Mouse (Mus musculus) stomach, embryonic 15.5 days (tissue): Measurements from ENCODE around the gene Slc4a5. TPM values are rescaled to one million over a fixed set of nuclear protein-coding genes. Genes with fewer than 3 reads are reported as not detected.
"Not testable (repeated sequence)": the region's sequence is repeated elsewhere in the genome, so short reads cannot be mapped to it uniquely, and the experiment has no call there.

Experiments used
- ATAC-seq: fragments of 200-750 bp; cut with Nextera tagmentation; 2 replicates; pipeline ENCODE4 v1.8.0; 2017; ENCODE audit warnings: low read depth, moderate number of reproducible peaks, moderate TSS enrichment; ENCODE audit not compliant: insufficient read depth, low FRiP score
- H3K27ac ChIP-seq: fragments of 300-500 bp; sonication (generic); 2 replicates; pipeline ENCODE4 v1.5.1; 2015; ENCODE audit warnings: mild to moderate bottlenecking, inconsistent platforms
- H3K27me3 ChIP-seq: fragments of 300-500 bp; sonication (generic); replicated peaks from 2 replicates; pipeline ENCODE4 v1.6.1; 2015; ENCODE audit warnings: inconsistent platforms
- H3K36me3 ChIP-seq: fragments of 300-500 bp; sonication (generic); 2 replicates; pipeline ENCODE4 v1.6.1; 2015; ENCODE audit warnings: inconsistent platforms
- H3K4me1 ChIP-seq: fragments of 300-500 bp; sonication (generic); 2 replicates; pipeline ENCODE4 v1.6.1; 2015; ENCODE audit warnings: inconsistent platforms
- H3K4me2 ChIP-seq: fragments of 300-500 bp; sonication (generic); 2 replicates; pipeline ENCODE4 v1.6.1; 2015; ENCODE audit warnings: mild to moderate bottlenecking, inconsistent platforms
- H3K4me3 ChIP-seq: fragments of 300-500 bp; sonication (generic); replicated peaks from 2 replicates; pipeline ENCODE4 v1.5.1; 2015; ENCODE audit warnings: inconsistent platforms
- H3K9ac ChIP-seq: fragments of 300-500 bp; sonication (generic); 2 replicates; pipeline ENCODE4 v1.6.1; 2015; ENCODE audit warnings: inconsistent platforms
- H3K9me3 ChIP-seq: fragments of 300-500 bp; sonication (generic); 2 replicates; pipeline ENCODE4 v1.6.1; 2016; ENCODE audit warnings: inconsistent platforms
- WGBS: fragments of 180-500 bp; shearing (Covaris S2); methylation state at CpG from one replicate; pipeline ENCODE4 v1.1.7; 2015; 5-methylcytosine and 5-hydroxymethylcytosine counted together
- polyA plus RNA-seq: library from polyadenylated mRNA; unstranded; fragments of >200 nt; fragmentation: Nextera tagmentation; extraction: Ambion mirVana; gene quantifications from 2 replicates; pipeline ENCODE4 v1.2.1, GENCODE M21; 2015

Gene Slc4a5
- polyA plus RNA-seq, 1 experiment from 2014 or later, result 0.40 TPM

- no peak for ATAC-seq
- Histone ChIP-seq H3K4me2 (no peak overlapping the region), H3K4me1 (no peaks in the 10 kb centered on the region), H3K9ac (no peak overlapping the region), H3K27ac (no peak overlapping the region), H3K4me3 (no peak overlapping the region), H3K27me3 (no peaks in the 10 kb centered on the region), H3K36me3 (peaks cover 23% of the 10 kb centered on the region; the same call in 1 of the 2 replicates), H3K9me3 (no peaks in the 10 kb centered on the region)
- 86% methylated on average over 3 of the region's 3 CpGs for WGBS
Observed at GRCm38 (mm10) chr6:83341387-83341786, 121.8 kb downstream of the Slc4a5 start.

- Histone ChIP-seq H3K27ac (no peak overlapping the region), H3K4me3 (no peak overlapping the region), H3K27me3 (no peaks in the 10 kb centered on the region), H3K36me3 (peaks cover 19% of the 10 kb centered on the region; the same call in 1 of the 2 replicates), H3K9ac (no peak overlapping the region), H3K4me1 (no peaks in the 10 kb centered on the region), H3K4me2 (no peak overlapping the region), H3K9me3 (no peaks in the 10 kb centered on the region)
- 88% methylated on average over 2 of the region's 2 CpGs for WGBS
- ATAC-seq, result no peak
Observed at GRCm38 (mm10) chr6:83342957-83343356, 123.3 kb downstream of the Slc4a5 start.

- WGBS, result 83% methylated on average over 8 of the region's 8 CpGs
- ATAC-seq, H3K4me3 ChIP-seq, H3K27me3 ChIP-seq, H3K9me3 ChIP-seq, H3K27ac ChIP-seq, H3K4me2 ChIP-seq, H3K9ac ChIP-seq, H3K4me1 ChIP-seq: not testable (repeated sequence)
- peaks cover 12% of the 10 kb centered on the region; the same call in 1 of the 2 replicates for H3K36me3 ChIP-seq
Observed at GRCm38 (mm10) chr6:83345285-83345684, 125.7 kb downstream of the Slc4a5 start.

- H3K27me3 ChIP-seq, result no peaks in the 10 kb centered on the region
- ATAC-seq, result no peak
- H3K27ac ChIP-seq, result no peak overlapping the region
- H3K4me2 ChIP-seq, result no peak overlapping the region
- H3K4me3 ChIP-seq, result no peak overlapping the region
- no peaks in the 10 kb centered on the region for H3K9me3 ChIP-seq
- H3K9ac ChIP-seq, result no peak overlapping the region
- H3K4me1 ChIP-seq, result peaks cover 8% of the 10 kb centered on the region; the same call in 1 of the 2 replicates
- peaks cover 3% of the 10 kb centered on the region; the same call in 1 of the 2 replicates for H3K36me3 ChIP-seq
- WGBS, result 93% methylated on average over 3 of the region's 3 CpGs
Observed at GRCm38 (mm10) chr6:83347916-83348315, 128.3 kb downstream of the Slc4a5 start.

- H3K4me2 ChIP-seq, result peak within 1 kb of the TSS; percentile 79
- H3K4me1 ChIP-seq, result peaks cover 8% of the 10 kb centered on the region; the same call in 1 of the 2 replicates
- H3K9ac ChIP-seq, result peak within 1 kb of the TSS; percentile 86
- WGBS, result 32% methylated on average over 6 of the region's 6 CpGs
- H3K36me3 ChIP-seq, result 0 out of 2 replicates have a peak, but pooled peaks cover 9% of the 10 kb centered on the region
- ATAC-seq, result no peak; the same call in 1 of the 2 replicates
- H3K27me3 ChIP-seq, result no peaks in the 10 kb centered on the region
- H3K9me3 ChIP-seq, result no peaks in the 10 kb centered on the region
- no peak within 1 kb of the TSS for H3K27ac ChIP-seq
- peak within 1 kb of the TSS; percentile 83 for H3K4me3 ChIP-seq
Observed at GRCm38 (mm10) chr6:83348873-83349272, 129.2 kb downstream of the Slc4a5 start, which contains the start of gene Bola3. Gene Bola3 (plus strand): TSS chr6:83349147.

GRCm38 (mm10) chr6:83349274-83349958, 129.8 kb downstream of the Slc4a5 start:
- peak overlapping the region; percentile 86 for H3K9ac ChIP-seq
- no peaks in the 10 kb centered on the region for H3K27me3 ChIP-seq
- peak overlapping the region; percentile 83 for H3K4me3 ChIP-seq
- ATAC-seq, result peak; percentile 89
- under 1% methylated on average over 53 of the region's 53 CpGs for WGBS
- no peak overlapping the region for H3K27ac ChIP-seq
- H3K9me3 ChIP-seq, result no peaks in the 10 kb centered on the region
- peaks cover 8% of the 10 kb centered on the region; the same call in 1 of the 2 replicates for H3K4me1 ChIP-seq
- H3K4me2 ChIP-seq, result peak overlapping the region; percentile 79
- H3K36me3 ChIP-seq, result peaks cover 12% of the 10 kb centered on the region; the same call in 1 of the 2 replicates

GRCm38 (mm10) chr6:83350172-83350571, 130.5 kb downstream of the Slc4a5 start:
- H3K9ac ChIP-seq, result peak overlapping the region; percentile 86
- no peak overlapping the region for H3K27ac ChIP-seq
- H3K9me3 ChIP-seq, result no peaks in the 10 kb centered on the region
- H3K27me3 ChIP-seq, result no peaks in the 10 kb centered on the region
- 85% methylated on average over 7 of the region's 7 CpGs for WGBS
- peaks cover 8% of the 10 kb centered on the region; the same call in 1 of the 2 replicates for H3K4me1 ChIP-seq
- no peak for ATAC-seq
- peaks cover 14% of the 10 kb centered on the region; the same call in 1 of the 2 replicates for H3K36me3 ChIP-seq
- peak overlapping the region; percentile 79 for H3K4me2 ChIP-seq
- H3K4me3 ChIP-seq, result peak overlapping the region; percentile 83

- Histone ChIP-seq H3K27ac (no peak overlapping the region), H3K27me3 (no peaks in the 10 kb centered on the region), H3K36me3 (peaks cover 14% of the 10 kb centered on the region; the same call in 1 of the 2 replicates), H3K9me3 (no peaks in the 10 kb centered on the region), H3K4me1 (peaks cover 8% of the 10 kb centered on the region; the same call in 1 of the 2 replicates), H3K9ac (no peak overlapping the region), H3K4me2 (no peak overlapping the region), H3K4me3 (no peak overlapping the region)
- WGBS, result 86% methylated on average over 16 of the region's 16 CpGs
- no peak for ATAC-seq
Observed at GRCm38 (mm10) chr6:83350851-83351405, 131.3 kb downstream of the Slc4a5 start.

- H3K4me2 ChIP-seq, result 0 out of 2 replicates have a peak overlapping the region, but pooled peaks have one; percentile 8
- 67% methylated on average over 7 of the region's 7 CpGs for WGBS
- H3K4me3 ChIP-seq, result no peak overlapping the region
- H3K27ac ChIP-seq, result peak overlapping the region; percentile 11; the same call in 1 of the 2 replicates
- no peaks in the 10 kb centered on the region for H3K27me3 ChIP-seq
- peaks cover 15% of the 10 kb centered on the region; the same call in 1 of the 2 replicates for H3K36me3 ChIP-seq
- no peaks in the 10 kb centered on the region for H3K9me3 ChIP-seq
- H3K9ac ChIP-seq, result no peak overlapping the region
- H3K4me1 ChIP-seq, result peaks cover 8% of the 10 kb centered on the region; the same call in 1 of the 2 replicates
- ATAC-seq, result peak; percentile 89
Observed at GRCm38 (mm10) chr6:83351490-83352160, 132.0 kb downstream of the Slc4a5 start.

GRCm38 (mm10) chr6:83352666-83353410, 133.2 kb downstream of the Slc4a5 start:
- H3K9me3 ChIP-seq, result no peaks in the 10 kb centered on the region
- no peak overlapping the region for H3K4me2 ChIP-seq
- H3K36me3 ChIP-seq, result peaks cover 19% of the 10 kb centered on the region; the same call in 1 of the 2 replicates
- no peak overlapping the region for H3K27ac ChIP-seq
- no peak for ATAC-seq
- H3K27me3 ChIP-seq, result no peaks in the 10 kb centered on the region
- H3K9ac ChIP-seq, result no peak overlapping the region
- H3K4me1 ChIP-seq, result peaks cover 8% of the 10 kb centered on the region; the same call in 1 of the 2 replicates
- 93% methylated on average over 24 of the region's 24 CpGs for WGBS
- no peak overlapping the region for H3K4me3 ChIP-seq
